Mouse (Mus musculus): ENCODE data around the gene Aldh1l2. TPM values are rescaled to one million over a fixed set of nuclear protein-coding genes. Genes with fewer than 3 reads are reported as not detected.

Aldh1l2 gene
- total RNA-seq, 2 experiments from 2014 or later: 9.2 to 14.2 TPM

GRCm38 (mm10) chr10:83457531-83457930 lies 76.4 kb downstream of the Aldh1l2 start:
- no peak for DNase-seq

DNA sequence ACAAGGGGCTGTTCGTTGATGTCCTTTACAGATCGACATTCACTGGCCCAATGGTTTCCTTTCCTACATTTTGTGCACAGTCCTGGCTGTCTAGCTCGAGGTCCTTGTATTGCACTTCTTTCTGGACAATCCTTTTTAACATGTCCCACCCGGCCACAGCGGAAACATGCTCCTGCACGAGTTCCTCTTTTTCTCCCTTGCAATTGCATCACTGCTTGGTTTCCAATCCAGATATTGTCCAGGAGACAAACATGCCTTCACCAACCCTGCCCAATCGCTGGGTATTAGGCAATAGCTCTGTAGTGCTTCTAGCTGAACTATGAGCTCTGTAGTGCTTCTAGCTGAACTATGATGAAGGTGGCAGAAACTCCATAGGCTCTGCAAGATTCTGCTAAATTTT lies 85.4 kb downstream of the Aldh1l2 start:
- DNase-seq: no peak

Other genes starting within 250 kb of the Aldh1l2 start
- gene Slc41a2, start 196.3 kb downstream of the Aldh1l2 start, total RNA-seq (2021): 1 to 10 TPM; 1.6 to 2.7 TPM
- under 1 TPM; 0.78 to 0.90 TPM for gene D10Wsu102e, start 173.9 kb downstream of the Aldh1l2 start, total RNA-seq (2021)
- gene Washc4, start 9.6 kb upstream of the Aldh1l2 start, total RNA-seq (2021): 10 to 100 TPM; 13.7 to 17.7 TPM
- gene Appl2, start 114.6 kb upstream of the Aldh1l2 start, total RNA-seq (2021): 10 to 100 TPM; 21.0 to 29.5 TPM
- gene 1500009L16Rik, start 188.7 kb upstream of the Aldh1l2 start, total RNA-seq (2021): 1 to 10 TPM; 5.1 to 5.2 TPM

Data from gastrocnemius, postnatal 10 days (tissue).